ENCODE assay signal across 8 mouse cellular contexts in the genomic region with DNA sequence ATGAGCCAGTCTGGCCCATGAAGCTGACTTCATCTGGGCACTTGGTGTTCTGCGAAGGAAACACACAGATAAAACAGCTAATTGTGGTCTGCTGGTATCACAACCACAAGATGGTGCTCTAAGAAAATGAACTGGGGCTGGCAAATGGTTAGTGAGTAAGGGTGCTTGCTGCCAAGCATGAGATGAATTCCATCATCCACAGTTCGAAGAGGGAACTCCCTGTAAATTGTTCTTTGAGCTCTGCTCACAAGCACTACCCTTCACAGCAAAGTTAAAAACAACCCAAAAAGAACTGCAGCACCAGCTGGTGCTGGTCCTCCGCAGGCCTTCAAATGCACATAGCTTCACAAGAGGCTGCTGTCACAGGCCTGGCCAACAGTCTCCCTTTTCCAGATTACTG. TPM values are rescaled to one million over a fixed set of nuclear protein-coding genes. Genes with fewer than 3 reads are reported as not detected.
DNase-seq lines count a peak whose midpoint lies in the region; ATAC-seq and TF ChIP-seq lines count a peak whose summit lies in the region.

No protein-coding gene starts in this region.

- no peaks in the 10 kb centered on the region for H3K9me3 ChIP-seq in hindbrain, postnatal 0 days (ENCODE audit: low read length)
- H3K9me3 ChIP-seq in hindbrain, embryonic 10.5 days, result no peaks in the 10 kb centered on the region

- H3K27me3 ChIP-seq in hindbrain, postnatal 0 days (ENCODE audit: insufficient read depth, low read length), result no peaks in the 10 kb centered on the region
- H3K27me3 ChIP-seq in hindbrain, embryonic 10.5 days (ENCODE audit: insufficient read depth, poor library complexity, severe bottlenecking), result no peaks in the 10 kb centered on the region

- peaks cover 24% of the 10 kb centered on the region for H3K36me3 ChIP-seq in hindbrain, postnatal 0 days (ENCODE audit: insufficient read depth, low read length)
- peaks cover 98% of the 10 kb centered on the region for H3K36me3 ChIP-seq in hindbrain, embryonic 10.5 days

- ATAC-seq in hindbrain, postnatal 0 days, result peak; percentile 51; the same call in 1 of the 2 replicates

- H3K4me3 ChIP-seq in hindbrain, postnatal 0 days (ENCODE audit: low read length), result no peak overlapping the region
- H3K4me3 ChIP-seq in hindbrain, embryonic 10.5 days, result no peak overlapping the region

- H3K27ac ChIP-seq in hindbrain, postnatal 0 days, result peak overlapping the region; percentile 32; the same call in 1 of the 2 replicates
- H3K27ac ChIP-seq in hindbrain, embryonic 10.5 days, result no peak overlapping the region

- no peaks in the 10 kb centered on the region for H3K4me1 ChIP-seq in hindbrain, postnatal 0 days (ENCODE audit: insufficient read depth, low read length)
- peaks cover 28% of the 10 kb centered on the region for H3K4me1 ChIP-seq in hindbrain, embryonic 10.5 days (replicated peaks)

- peak; percentile 81 for DNase-seq in hindbrain, postnatal 0 days (ENCODE audit: low spot score)
- DNase-seq in hindbrain, embryonic 10.5 days (ENCODE audit: low spot score), result no peak
- DNase-seq in adrenal gland, postnatal 14 days, result peak; percentile 55
- DNase-seq in fibroblast of lung, adult 2 months (ENCODE audit: low read depth), result peak; percentile 71
- peak; percentile 58 for DNase-seq in kidney, postnatal 14 days
- DNase-seq in lung, postnatal 36 days, result peak; percentile 58
- no peak for DNase-seq in ovary, postnatal 36 days (ENCODE audit: low spot score)
- DNase-seq in urinary bladder, postnatal 4 days (ENCODE audit: low spot score in 2 of 2), result no peak

- peak; percentile 83 for TF ChIP-seq CTCF in hindbrain, postnatal 0 days (IDR thresholded peaks at IDR 0.05; ENCODE audit: low read depth)

- H3K9ac ChIP-seq in hindbrain, postnatal 0 days (replicated peaks; ENCODE audit: low read length), result no peak overlapping the region

- whole genome bisulfite sequencing in hindbrain, postnatal 0 days, result 46% methylated on average over 3 of the region's 3 CpGs
- WGBS in hindbrain, embryonic 10.5 days, result 87% methylated on average over 3 of the region's 3 CpGs

- H3K4me2 ChIP-seq in hindbrain, postnatal 0 days (ENCODE audit: low read depth, low read length), result no peak overlapping the region

RNA-seq across cellular contexts. Expression of a gene that starts 27.8 kb away (rescaled TPM):
- total RNA-seq in hindbrain, postnatal 0 days (2014; rRNA removed), result 274 and 284 TPM in 2 replicates
- polyA plus RNA-seq in hindbrain, postnatal 0 days (2015; fragmentation: Nextera tagmentation; extraction: Ambion mirVana), result 365 and 387 TPM in 2 replicates
- 242 and 269 TPM in 2 replicates for polyA plus RNA-seq in hindbrain, embryonic 10.5 days (2016; fragmentation: Nextera tagmentation; extraction: Ambion mirVana)
- 133 and 148 TPM in 2 replicates for total RNA-seq in adrenal gland, postnatal 14 days (2021)

Comparison
In these comparisons a context has a peak if more than half of its experiments do, and no peak if none do; other contexts are left out.
1. DNase-seq: peak in hindbrain, postnatal 0 days (single experiment), adrenal gland, postnatal 14 days (single experiment), fibroblast of lung, adult 2 months (single experiment), kidney, postnatal 14 days (single experiment) and lung, postnatal 36 days (single experiment); none in hindbrain, embryonic 10.5 days (single experiment), ovary, postnatal 36 days (single experiment) and urinary bladder, postnatal 4 days (0 of 2).